Mouse (Mus musculus): Measurements from ENCODE around the gene Zmym1.
"Not testable (repeated sequence)": the region's sequence is repeated elsewhere in the genome, so short reads cannot be mapped to it uniquely, and the experiment has no call there.

Zmym1 gene

GRCm38 (mm10) chr4:127026826-127027225, 34.1 kb downstream of the Zmym1 start:
- DNase-seq: no peak

GRCm38 (mm10) chr4:127024240-127024639, 36.7 kb downstream of the Zmym1 start:
- DNase-seq: no peak

GRCm38 (mm10) chr4:127023201-127023600, 37.8 kb downstream of the Zmym1 start:
- no peak for DNase-seq

- peak; percentile 89 for DNase-seq
These were observed 38.8 kb downstream of the Zmym1 start for GRCm38 (mm10) chr4:127021989-127022626.

GRCm38 (mm10) chr4:127021151-127021945, 39.6 kb downstream of the Zmym1 start, which contains the start of gene Sfpq:
Gene Sfpq, plus strand, starts transcription at chr4:127021324.
- peak; percentile 95 for DNase-seq

- no peak for DNase-seq
These were observed 40.4 kb downstream of the Zmym1 start for GRCm38 (mm10) chr4:127020411-127021150.

- DNase-seq: no peak
These were observed 44.6 kb downstream of the Zmym1 start for GRCm38 (mm10) chr4:127016366-127016765.

- DNase-seq: peak; percentile 76
These were observed 45.5 kb downstream of the Zmym1 start for GRCm38 (mm10) chr4:127015294-127015993.

- DNase-seq: peak; percentile 66
These were observed 55.6 kb downstream of the Zmym1 start for GRCm38 (mm10) chr4:127005113-127005936.

GRCm38 (mm10) chr4:127004384-127004783, 56.6 kb downstream of the Zmym1 start:
- no peak for DNase-seq

- DNase-seq: no peak
These were observed 60.3 kb downstream of the Zmym1 start for GRCm38 (mm10) chr4:127000601-127001105.

GRCm38 (mm10) chr4:126999372-126999771, 61.6 kb downstream of the Zmym1 start:
- DNase-seq: not testable (repeated sequence)

Measured in right cerebral cortex, postnatal 25 days (tissue).